Mouse (Mus musculus): ENCODE data around the gene Gnb3. TPM values are rescaled to one million over a fixed set of nuclear protein-coding genes. Genes with fewer than 3 reads are reported as not detected.

Gnb3 gene
- polyA plus RNA-seq, 1 experiment = not detected

GRCm38 (mm10) chr6:124816611-124817010 lies 23.5 kb downstream of the Gnb3 start:
- Histone ChIP-seq H3K27me3 (ENCODE audit: control insufficient read depth, insufficient read depth, low read length, poor library complexity, severe bottlenecking) (no peaks in the 10 kb centered on the region), H3K36me3 (ENCODE audit: control insufficient read depth, insufficient read depth, low read length, poor library complexity, severe bottlenecking) (peaks cover 30% of the 10 kb centered on the region), H3K4me3 (ENCODE audit: low read depth, low read length) (no peak overlapping the region), H3K4me1 (ENCODE audit: control insufficient read depth, insufficient read depth, low read length) (no peaks in the 10 kb centered on the region), H3K27ac (ENCODE audit: insufficient read depth, low read length) (no peak overlapping the region), H3K9ac (ENCODE audit: low read depth, poor library complexity, severe bottlenecking) (no peak overlapping the region), H3K9me3 (replicated peaks; ENCODE audit: control insufficient read depth, insufficient read depth, low read length, poor library complexity, severe bottlenecking) (no peaks in the 10 kb centered on the region)
- TF ChIP-seq CTCF (IDR thresholded peaks at IDR 0.05; ENCODE audit: low read depth, low read length) = no peak
- no peak for TF ChIP-seq EP300 (IDR thresholded peaks at IDR 0.05; ENCODE audit: insufficient read depth, low read depth, low read length)
- no peak for TF ChIP-seq POLR2A (IDR thresholded peaks at IDR 0.05; ENCODE audit: insufficient read depth, low read length)

DNA sequence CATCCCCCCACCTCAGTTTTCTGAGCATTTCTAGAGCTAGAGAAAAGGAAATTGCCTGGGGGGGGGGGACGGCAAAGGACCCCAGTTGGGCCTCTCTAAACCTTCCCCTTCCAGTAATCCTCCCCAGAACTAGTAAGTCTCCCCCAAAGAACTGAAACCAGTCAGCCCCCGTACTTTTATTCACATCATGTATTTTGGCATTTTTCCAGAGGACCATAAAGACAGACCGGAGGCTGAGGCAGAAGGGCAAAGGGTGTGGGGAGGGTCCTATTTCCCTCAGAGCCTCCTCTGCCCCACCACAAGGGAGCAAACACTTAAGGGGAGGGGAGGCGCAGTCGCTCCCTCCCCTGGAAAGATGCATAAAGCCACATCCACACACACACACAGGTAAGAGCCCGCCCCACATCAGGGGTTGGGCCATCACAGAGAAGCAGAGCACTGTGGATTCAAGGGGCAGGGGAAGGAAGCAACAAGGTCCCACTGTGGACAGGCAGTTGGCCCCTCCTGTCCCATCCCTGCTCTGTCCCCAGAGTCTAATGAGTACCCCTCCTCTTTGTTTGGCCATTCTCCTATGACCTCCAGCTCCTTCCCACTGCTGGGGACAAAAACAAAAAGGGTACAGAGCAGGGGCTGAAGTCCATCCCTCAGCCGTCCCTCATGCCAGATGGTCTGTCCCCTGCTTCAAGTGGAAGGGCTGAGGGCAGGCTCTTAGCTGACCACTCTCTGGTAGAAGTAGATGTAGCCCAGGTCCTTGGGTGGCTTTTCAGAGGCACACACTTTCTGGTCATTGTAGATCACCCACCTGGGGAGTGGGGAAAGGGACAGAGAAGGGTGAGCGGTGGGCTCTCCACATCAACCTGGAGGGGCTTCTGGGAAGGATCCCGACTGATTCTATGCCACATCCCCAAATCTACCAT lies 25.0 kb downstream of the Gnb3 start:
- H3K9ac ChIP-seq (ENCODE audit: low read depth, poor library complexity, severe bottlenecking) = no peak overlapping the region
- no peaks in the 10 kb centered on the region for H3K27me3 ChIP-seq (ENCODE audit: control insufficient read depth, insufficient read depth, low read length, poor library complexity, severe bottlenecking)
- peaks cover 20% of the 10 kb centered on the region for H3K36me3 ChIP-seq (ENCODE audit: control insufficient read depth, insufficient read depth, low read length, poor library complexity, severe bottlenecking)
- no peaks in the 10 kb centered on the region for H3K4me1 ChIP-seq (ENCODE audit: control insufficient read depth, insufficient read depth, low read length)
- TF ChIP-seq POLR2A (IDR thresholded peaks at IDR 0.05; ENCODE audit: insufficient read depth, low read length) (no peak), CTCF (IDR thresholded peaks at IDR 0.05; ENCODE audit: low read depth, low read length) (no peak), EP300 (IDR thresholded peaks at IDR 0.05; ENCODE audit: insufficient read depth, low read depth, low read length) (no peak)
- H3K27ac ChIP-seq (ENCODE audit: insufficient read depth, low read length) = no peak overlapping the region
- no peak overlapping the region for H3K4me3 ChIP-seq (ENCODE audit: low read depth, low read length)
- H3K9me3 ChIP-seq (replicated peaks; ENCODE audit: control insufficient read depth, insufficient read depth, low read length, poor library complexity, severe bottlenecking) = no peaks in the 10 kb centered on the region

- no peak overlapping the region for H3K9ac ChIP-seq (ENCODE audit: low read depth, poor library complexity, severe bottlenecking)
- H3K4me1 ChIP-seq (ENCODE audit: control insufficient read depth, insufficient read depth, low read length) = no peaks in the 10 kb centered on the region
- no peaks in the 10 kb centered on the region for H3K27me3 ChIP-seq (ENCODE audit: control insufficient read depth, insufficient read depth, low read length, poor library complexity, severe bottlenecking)
- H3K4me3 ChIP-seq (ENCODE audit: low read depth, low read length) = peak overlapping the region; percentile 23; the same call in 1 of the 2 replicates
- no peaks in the 10 kb centered on the region for H3K9me3 ChIP-seq (replicated peaks; ENCODE audit: control insufficient read depth, insufficient read depth, low read length, poor library complexity, severe bottlenecking)
- no peak overlapping the region for H3K27ac ChIP-seq (ENCODE audit: insufficient read depth, low read length)
- peaks cover 13% of the 10 kb centered on the region for H3K36me3 ChIP-seq (ENCODE audit: control insufficient read depth, insufficient read depth, low read length, poor library complexity, severe bottlenecking)
- TF ChIP-seq EP300 (IDR thresholded peaks at IDR 0.05; ENCODE audit: insufficient read depth, low read depth, low read length) (no peak), CTCF (IDR thresholded peaks at IDR 0.05; ENCODE audit: low read depth, low read length) (no peak), POLR2A (IDR thresholded peaks at IDR 0.05; ENCODE audit: insufficient read depth, low read length) (no peak)
Measured at GRCm38 (mm10) chr6:124814448-124814847, 25.6 kb downstream of the Gnb3 start.

DNA sequence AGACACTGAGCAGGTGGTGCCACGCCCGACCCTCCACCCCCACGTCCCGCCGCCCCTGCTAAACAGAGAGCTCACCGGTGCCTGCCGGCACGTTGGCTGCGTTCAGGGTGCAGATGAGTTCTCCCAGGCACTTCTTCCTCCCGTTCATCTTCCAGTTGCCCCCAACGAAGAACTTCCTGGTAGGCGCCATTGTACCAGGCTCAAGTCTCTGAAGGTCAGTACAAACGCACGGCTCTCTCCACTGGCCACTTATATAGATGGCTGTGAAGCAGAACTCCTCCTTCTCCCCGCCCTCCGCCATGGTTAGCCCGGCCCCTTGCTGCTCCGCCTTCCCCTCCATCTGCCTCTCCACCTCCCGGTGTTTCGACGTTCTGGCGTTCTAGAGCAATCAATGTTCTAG lies 26.1 kb downstream of the Gnb3 start, which contains the start of gene Tpi1:
TSS of gene Tpi1 (minus strand) at position 364 of the 400 bp plus-strand sequence.
- Histone ChIP-seq H3K9ac (ENCODE audit: low read depth, poor library complexity, severe bottlenecking) (peak within 1 kb of the TSS; percentile 77), H3K36me3 (ENCODE audit: control insufficient read depth, insufficient read depth, low read length, poor library complexity, severe bottlenecking) (peaks cover 11% of the 10 kb centered on the region), H3K9me3 (replicated peaks; ENCODE audit: control insufficient read depth, insufficient read depth, low read length, poor library complexity, severe bottlenecking) (no peaks in the 10 kb centered on the region), H3K4me3 (ENCODE audit: low read depth, low read length) (peak within 1 kb of the TSS; percentile 90), H3K4me1 (ENCODE audit: control insufficient read depth, insufficient read depth, low read length) (no peaks in the 10 kb centered on the region), H3K27ac (ENCODE audit: insufficient read depth, low read length) (no peak within 1 kb of the TSS), H3K27me3 (ENCODE audit: control insufficient read depth, insufficient read depth, low read length, poor library complexity, severe bottlenecking) (no peaks in the 10 kb centered on the region)
- TF ChIP-seq EP300 (IDR thresholded peaks at IDR 0.05; ENCODE audit: insufficient read depth, low read depth, low read length) (no peak), POLR2A (IDR thresholded peaks at IDR 0.05; ENCODE audit: insufficient read depth, low read length) (peak; percentile 99)

- H3K9me3 ChIP-seq (replicated peaks; ENCODE audit: control insufficient read depth, insufficient read depth, low read length, poor library complexity, severe bottlenecking) = no peaks in the 10 kb centered on the region
- no peaks in the 10 kb centered on the region for H3K4me1 ChIP-seq (ENCODE audit: control insufficient read depth, insufficient read depth, low read length)
- H3K27me3 ChIP-seq (ENCODE audit: control insufficient read depth, insufficient read depth, low read length, poor library complexity, severe bottlenecking) = no peaks in the 10 kb centered on the region
- H3K27ac ChIP-seq (ENCODE audit: insufficient read depth, low read length) = no peak overlapping the region
- H3K36me3 ChIP-seq (ENCODE audit: control insufficient read depth, insufficient read depth, low read length, poor library complexity, severe bottlenecking) = peaks cover 11% of the 10 kb centered on the region
- TF ChIP-seq CTCF (IDR thresholded peaks at IDR 0.05; ENCODE audit: low read depth, low read length) (no peak), EP300 (IDR thresholded peaks at IDR 0.05; ENCODE audit: insufficient read depth, low read depth, low read length) (no peak), POLR2A (IDR thresholded peaks at IDR 0.05; ENCODE audit: insufficient read depth, low read length) (no peak)
- H3K9ac ChIP-seq (ENCODE audit: low read depth, poor library complexity, severe bottlenecking) = peak overlapping the region; percentile 77
- H3K4me3 ChIP-seq (ENCODE audit: low read depth, low read length) = peak overlapping the region; percentile 90
Measured at GRCm38 (mm10) chr6:124813496-124813895, 26.6 kb downstream of the Gnb3 start.

DNA sequence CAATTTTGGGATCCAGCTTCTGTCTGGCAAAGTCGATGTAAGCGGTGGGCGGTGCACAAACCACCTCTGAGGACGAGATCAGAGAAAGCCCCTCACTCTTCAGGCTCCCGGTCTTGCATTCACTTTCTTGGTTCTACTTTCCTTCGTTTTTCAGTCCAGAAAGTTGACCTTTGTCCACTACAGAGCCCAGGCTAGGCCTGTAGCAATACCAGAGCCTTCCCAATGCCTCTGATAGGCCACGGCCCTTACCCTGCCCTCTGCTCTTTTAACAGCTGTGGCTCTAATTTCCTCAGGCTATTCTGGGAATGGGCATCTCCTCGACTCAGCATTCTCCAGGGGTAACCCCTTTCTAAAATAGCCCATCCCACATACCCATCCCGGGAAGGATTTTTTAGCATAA lies 27.2 kb downstream of the Gnb3 start:
- Histone ChIP-seq H3K9me3 (replicated peaks; ENCODE audit: control insufficient read depth, insufficient read depth, low read length, poor library complexity, severe bottlenecking) (no peaks in the 10 kb centered on the region), H3K4me3 (ENCODE audit: low read depth, low read length) (peak overlapping the region; percentile 90), H3K4me1 (ENCODE audit: control insufficient read depth, insufficient read depth, low read length) (no peaks in the 10 kb centered on the region), H3K36me3 (ENCODE audit: control insufficient read depth, insufficient read depth, low read length, poor library complexity, severe bottlenecking) (peaks cover 11% of the 10 kb centered on the region), H3K9ac (ENCODE audit: low read depth, poor library complexity, severe bottlenecking) (peak overlapping the region; percentile 77), H3K27me3 (ENCODE audit: control insufficient read depth, insufficient read depth, low read length, poor library complexity, severe bottlenecking) (no peaks in the 10 kb centered on the region), H3K27ac (ENCODE audit: insufficient read depth, low read length) (no peak overlapping the region)
- TF ChIP-seq CTCF (IDR thresholded peaks at IDR 0.05; ENCODE audit: low read depth, low read length) = no peak

Data from ES-Bruce4 (cell line).